Comparison of ENCODE assay signal across 25 mouse cellular contexts in genomic region chr12:3345038-3345437, GRCm38 (mm10).
"Had no signal": no experiment of that assay in that cellular context is flagged by ENCODE, and none has a peak within 500 bp of the region (broad histone marks: within the 10 kb centered on the region; RNA-seq: fewer than 3 reads in every experiment).

No protein-coding gene starts in this region.

- ATAC-seq: hindbrain, embryonic 16.5 days; inflammation-experienced regulatory T-cells, adult 6 months; intestine, embryonic 15.5 days; intestine, postnatal 0 days; liver, embryonic 12.5 days had no signal

- DNase-seq: gastrocnemius, adult 2 months; gastrocnemius, postnatal 10 days; gastrocnemius, postnatal 25 days; heart, adult 18-20 months; heart, postnatal 10 days; heart, postnatal 4 days; kidney, adult 18-20 months; kidney, adult 8-10 months; kidney, postnatal 14 days; kidney, postnatal 36 days; layer of hippocampus, adult 9-11 months; layer of hippocampus, postnatal 36 days; left cerebral cortex, postnatal 4 days had no signal

- H3K27ac ChIP-seq: gastrocnemius, adult 2 months; heart, embryonic 10.5 days; hindbrain, embryonic 10.5 days; hindbrain, embryonic 12.5 days; hindbrain, embryonic 14.5 days; intestine, embryonic 15.5 days; limb, embryonic 13.5 days; limb, embryonic 15.5 days; liver, embryonic 12.5 days had no signal

- H3K36me3 ChIP-seq: heart, embryonic 10.5 days; heart, embryonic 12.5 days; hindbrain, embryonic 10.5 days; hindbrain, embryonic 12.5 days; intestine, embryonic 15.5 days; limb, embryonic 13.5 days; limb, embryonic 15.5 days; liver, embryonic 12.5 days had no signal

- H3K4me3 ChIP-seq: gastrocnemius, adult 2 months; heart, embryonic 10.5 days; heart, embryonic 12.5 days; hindbrain, embryonic 10.5 days; hindbrain, embryonic 12.5 days; intestine, embryonic 15.5 days; limb, embryonic 13.5 days; limb, embryonic 15.5 days; liver, embryonic 12.5 days had no signal
